Mouse (Mus musculus) gastrocnemius, adult 2 months (tissue): ENCODE results near the gene Fdxacb1. TPM values are rescaled to one million over a fixed set of nuclear protein-coding genes. Genes with fewer than 3 reads are reported as not detected.
A peak's percentile ranks its signal among the peaks of the same experiment; 100 is the strongest.

ENCODE experiments used
- DNase-seq: peaks from one replicate; pipeline ENCODE4 v3.0.0; 2022
- H3K27ac ChIP-seq: fragments of 200-600 bp; 2 replicates; pipeline ENCODE4 v1.8.1; 2022; ENCODE audit warnings: mild to moderate bottlenecking
- H3K4me3 ChIP-seq: fragments of 200-600 bp; 2 replicates; pipeline ENCODE4 v1.8.1; 2022; ENCODE audit warnings: mild to moderate bottlenecking, moderate library complexity
- CTCF ChIP-seq: fragments of 200-600 bp; IDR thresholded peaks from 2 replicates; pipeline ENCODE4 v1.8.1; 2022; ENCODE audit warnings: antibody characterized with exemption, mild to moderate bottlenecking, moderate library complexity
- intact Hi-C: fragments of 180-260 bp; cut with DNase I; formaldehyde crosslinking; loops from one replicate; pipeline ENCODE4 v1.15.1; 2025
- long read RNA-seq, 2 experiments: library from polyadenylated mRNA; stranded (forward); transcript quantifications; one replicate each; pipeline ENCODE4 v2.0.0; 2021
- total RNA-seq, 2 experiments: library from RNA; stranded (reverse); gene quantifications; 2 replicates each; pipeline ENCODE4 v1.2.3; 2021

Fdxacb1 gene
- 1 to 10 TPM; 3.4 to 3.9 TPM for total RNA-seq
- long read RNA-seq, experiment 1, transcript Fdxacb1-201 (5 exons, 2,658 nt): major isoform, 7 of 9 reads
- long read RNA-seq, experiment 1, partial matches to known transcripts: 0 of 9 reads
- long read RNA-seq, experiment 1, other reads (novel, unspliced or antisense): 0 of 9 reads
- long read RNA-seq, experiment 2, transcript Fdxacb1-201 (5 exons, 2,658 nt): major isoform, 8 of 9 reads
- long read RNA-seq, experiment 2, partial matches to known transcripts: 0 of 9 reads
- long read RNA-seq, experiment 2, other reads (novel, unspliced or antisense): 1 of 9 reads

DNA sequence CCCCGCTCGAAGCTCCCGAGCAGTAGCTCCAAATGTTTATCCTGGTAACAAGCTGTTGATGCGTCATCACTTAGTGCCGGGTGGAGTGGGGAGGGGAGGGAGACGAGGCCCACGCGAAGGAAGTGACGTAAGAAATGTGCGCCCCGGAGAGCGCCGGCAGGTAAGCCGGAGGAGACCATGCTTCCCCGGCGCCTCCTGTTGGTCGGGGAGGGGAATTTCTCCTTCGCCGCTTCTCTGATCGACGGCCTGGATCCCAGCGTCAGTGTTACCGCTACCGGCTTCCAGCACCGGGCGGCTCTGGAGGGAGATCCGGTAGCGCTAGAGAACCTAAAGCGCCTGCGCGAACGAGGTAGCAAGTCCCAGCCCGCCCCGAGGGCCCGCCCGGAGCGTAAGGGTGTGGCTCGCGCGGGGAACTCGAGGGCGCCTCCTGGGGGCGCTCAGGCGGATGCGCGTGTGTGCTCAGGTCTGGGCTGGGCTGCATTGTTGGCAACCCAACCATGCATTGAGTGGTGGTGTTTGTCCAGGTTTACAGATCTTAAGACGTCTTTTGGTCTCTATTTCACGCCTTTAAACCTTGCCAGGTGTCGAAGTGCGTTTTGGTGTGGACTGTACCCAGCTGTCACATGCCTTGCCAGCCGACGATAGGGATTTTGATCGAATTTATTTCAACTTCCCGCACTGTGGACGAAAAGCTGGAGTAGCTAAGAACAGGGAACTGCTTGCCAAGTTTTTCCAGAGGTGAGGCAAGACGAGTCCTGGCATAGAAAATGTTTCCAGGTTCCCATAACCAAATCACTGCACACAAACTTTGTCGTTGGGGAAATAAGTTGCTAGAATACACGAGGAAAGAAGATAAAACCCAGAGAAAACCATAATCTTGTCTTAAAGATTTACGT lies at the start of gene Fdxacb1:
Fdxacb1 (plus strand) TSS at position 130 of the 896 bp plus-strand sequence.
- Histone ChIP-seq H3K27ac (peak within 1 kb of the TSS; percentile 98), H3K4me3 (peak within 1 kb of the TSS; percentile 77)
- intact Hi-C loops: loop anchor here (2.0 kb wide), 2 partner anchors 16 to 60 kb away; partner anchors contain the start of gene Hspb2
- TF ChIP-seq CTCF: no peak; the same call in 1 of the 2 replicates
- DNase-seq: peak; percentile 98

DNA sequence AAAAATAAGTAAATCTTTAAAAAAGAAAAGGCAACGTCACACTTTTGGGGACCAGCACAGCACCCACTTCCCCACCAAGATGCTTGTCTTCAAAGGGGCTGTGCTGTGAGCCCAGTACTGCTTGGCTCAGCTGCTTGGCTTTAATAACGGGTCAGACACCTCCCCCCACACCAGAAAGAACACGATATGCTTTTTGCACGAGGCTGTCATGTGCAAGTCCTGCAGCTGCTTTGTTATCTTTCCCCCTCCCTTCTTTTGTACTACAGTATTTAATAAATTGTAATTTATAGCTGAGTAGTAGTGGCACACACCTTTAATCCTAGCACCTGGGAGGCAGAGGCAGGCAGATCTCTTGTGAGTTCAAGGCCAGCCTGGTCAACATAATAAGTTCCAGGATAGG lies 49.2 kb upstream of the Fdxacb1 start:
- intact Hi-C loops: no loop called here
- Histone ChIP-seq H3K27ac (no peak overlapping the region), H3K4me3 (no peak overlapping the region)
- TF ChIP-seq CTCF: no peak
- DNase-seq: no peak

DNA sequence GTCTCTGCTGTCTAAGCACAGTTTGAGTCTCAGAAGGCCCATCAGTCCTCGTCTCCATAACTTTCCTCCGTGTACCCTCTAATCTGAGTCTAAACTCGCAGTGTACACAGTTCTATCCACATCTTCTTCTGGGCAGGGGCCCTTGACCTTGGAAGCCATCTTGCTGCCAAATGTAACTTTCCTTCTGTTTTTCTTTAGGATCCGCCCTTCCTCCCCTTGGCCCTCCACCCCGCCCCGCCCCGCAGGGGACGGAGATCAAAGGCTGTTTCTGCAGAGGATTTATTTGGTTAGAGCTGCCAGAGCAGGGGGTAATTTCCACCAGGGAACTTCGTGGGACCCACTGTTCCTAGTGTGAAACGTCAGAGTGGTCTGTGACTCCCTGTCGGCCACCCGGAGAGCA lies 47.0 kb upstream of the Fdxacb1 start:
- Histone ChIP-seq H3K4me3 (no peak overlapping the region), H3K27ac (no peak overlapping the region)
- TF ChIP-seq CTCF: no peak
- intact Hi-C loops: no loop called here
- DNase-seq: no peak

DNA sequence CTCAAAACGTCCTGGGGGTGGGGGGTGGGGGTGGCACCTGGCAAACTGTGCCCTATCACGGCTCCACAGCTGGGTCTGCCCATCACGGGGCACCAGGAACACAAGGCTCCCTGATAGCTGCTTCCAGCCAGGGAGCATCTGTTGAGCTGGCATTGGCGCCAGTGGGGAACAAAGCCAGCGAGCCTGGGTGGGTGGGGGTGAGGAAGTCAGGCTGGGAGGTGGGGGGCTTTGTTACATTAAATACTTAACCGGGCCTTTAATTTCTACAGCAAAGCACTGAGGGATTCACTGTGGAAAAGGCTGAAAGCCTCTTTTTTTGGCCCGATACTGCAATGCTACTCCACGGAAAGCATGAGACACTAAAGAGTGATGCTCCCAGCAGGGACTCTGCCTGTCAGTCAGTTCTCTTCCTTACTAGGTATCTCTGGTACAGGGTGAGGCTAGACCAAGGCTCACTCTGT lies 45.6 kb upstream of the Fdxacb1 start:
- intact Hi-C loops: no loop called here
- peak; percentile 60 for DNase-seq
- Histone ChIP-seq H3K27ac (peak overlapping the region; percentile 75; the same call in 1 of the 2 replicates), H3K4me3 (no peak overlapping the region)
- no peak for TF ChIP-seq CTCF

DNA sequence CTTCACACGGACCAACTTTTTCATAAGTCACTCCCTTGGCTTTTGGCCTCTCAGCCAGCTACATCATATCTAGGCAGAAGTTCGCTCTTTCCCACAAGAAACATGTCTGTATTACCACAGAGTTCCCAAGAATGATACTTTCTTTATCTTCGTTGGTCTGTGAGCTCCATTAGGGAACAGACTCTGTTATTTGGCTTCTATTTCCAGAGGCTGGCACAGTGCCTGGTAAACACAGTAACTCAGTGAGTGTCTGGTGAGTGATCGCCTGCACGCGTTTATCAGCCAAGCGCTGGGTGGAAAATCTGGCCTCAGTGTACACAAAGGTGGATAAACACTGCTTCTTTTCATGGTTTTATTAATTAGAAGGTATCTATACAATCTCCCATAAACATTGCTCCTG lies 44.6 kb upstream of the Fdxacb1 start:
- Histone ChIP-seq H3K4me3 (peak overlapping the region; percentile 28), H3K27ac (peak overlapping the region; percentile 75)
- no peak for TF ChIP-seq CTCF
- DNase-seq: peak; percentile 77
- intact Hi-C loops: no loop called here

DNA sequence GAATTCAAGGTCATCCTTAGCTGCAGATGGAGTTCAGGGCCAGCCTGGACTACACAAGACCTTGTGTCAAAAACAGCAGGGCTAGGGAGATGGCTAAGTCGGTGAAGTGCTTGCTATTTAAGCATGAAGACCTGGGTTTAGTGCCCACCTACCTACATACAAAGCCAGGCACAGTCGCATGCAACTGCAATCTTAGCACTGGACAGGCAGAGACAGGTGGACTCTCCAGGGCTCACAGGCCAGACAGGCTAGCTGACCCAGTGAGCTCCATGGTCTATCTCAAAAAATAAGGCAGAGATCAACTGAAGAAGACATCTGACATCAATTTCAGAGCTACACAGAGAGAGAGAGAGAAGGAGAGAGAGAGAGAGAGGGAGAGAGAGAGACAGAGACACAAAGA lies 43.9 kb upstream of the Fdxacb1 start:
- Histone ChIP-seq H3K4me3 (no peak overlapping the region), H3K27ac (peak overlapping the region; percentile 75; the same call in 1 of the 2 replicates)
- DNase-seq: no peak
- no peak for TF ChIP-seq CTCF
- intact Hi-C loops: no loop called here

DNA sequence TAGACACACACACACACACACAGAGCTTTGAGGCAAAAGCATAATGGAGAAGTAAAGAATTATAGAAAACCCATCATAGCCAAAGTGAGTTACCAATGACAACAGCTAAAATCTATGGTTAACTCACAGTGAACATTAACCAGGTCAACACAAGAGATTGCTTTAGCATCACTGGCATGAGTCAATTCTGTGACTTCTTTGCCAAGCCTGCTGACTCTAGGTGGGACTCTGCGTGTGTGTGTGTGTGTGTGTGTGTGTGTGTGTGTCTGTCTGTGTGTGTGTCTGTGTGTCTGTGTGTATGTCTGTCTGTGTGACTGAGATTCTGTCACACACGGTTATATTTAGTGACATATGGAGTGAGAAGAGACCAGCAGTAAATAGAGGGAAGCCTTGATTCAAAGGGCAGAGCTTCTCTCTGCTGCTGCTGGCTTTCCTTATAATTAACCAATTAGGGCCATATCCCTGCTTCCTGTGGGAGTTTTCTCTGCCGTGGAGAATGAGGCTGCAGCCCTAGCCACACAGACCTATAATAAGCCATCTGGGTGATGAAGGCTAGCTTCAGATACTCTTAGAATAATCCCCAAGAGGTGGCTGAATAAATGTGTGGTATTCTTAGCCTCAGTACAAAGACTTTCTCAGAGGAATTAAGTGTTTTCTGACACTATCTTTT lies 43.2 kb upstream of the Fdxacb1 start:
- intact Hi-C loops: no loop called here
- DNase-seq: no peak
- Histone ChIP-seq H3K4me3 (no peak overlapping the region), H3K27ac (peak overlapping the region; percentile 20; the same call in 1 of the 2 replicates)
- no peak for TF ChIP-seq CTCF

DNA sequence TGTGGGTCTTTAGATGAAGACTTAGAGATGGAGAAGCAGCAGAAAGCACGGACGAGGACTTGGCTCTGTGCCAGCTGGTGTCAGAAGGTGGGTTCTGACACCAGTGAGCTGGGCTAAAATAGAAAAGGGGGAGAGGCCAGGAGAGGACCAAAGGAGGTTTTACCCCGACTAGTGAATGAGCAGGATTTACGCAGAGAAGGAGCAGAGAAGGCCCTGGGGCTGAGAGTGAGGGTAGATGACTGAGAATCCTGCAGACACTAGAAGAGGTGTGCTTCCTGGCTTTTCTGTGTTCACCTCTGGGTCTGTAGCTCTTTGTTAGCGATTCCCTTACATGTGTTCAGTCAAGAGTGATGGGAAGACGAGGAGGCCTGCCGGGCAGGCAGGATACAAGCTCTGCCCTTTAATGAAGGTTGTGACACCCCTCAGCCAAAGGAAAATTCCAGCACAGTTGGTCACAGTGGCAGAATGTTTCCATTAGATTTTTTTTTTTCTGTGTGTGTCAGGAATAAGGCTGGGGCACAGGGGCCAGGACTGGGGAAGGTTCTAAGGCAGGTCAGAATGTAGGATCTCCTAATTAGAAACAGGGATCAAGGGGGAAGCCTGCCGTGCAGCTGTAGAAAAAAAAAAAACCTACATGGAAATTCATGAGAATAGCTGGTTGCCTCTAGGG lies 42.0 kb upstream of the Fdxacb1 start:
- H3K4me3 ChIP-seq: no peak overlapping the region
- intact Hi-C loops: no loop called here
- no peak for TF ChIP-seq CTCF

DNA sequence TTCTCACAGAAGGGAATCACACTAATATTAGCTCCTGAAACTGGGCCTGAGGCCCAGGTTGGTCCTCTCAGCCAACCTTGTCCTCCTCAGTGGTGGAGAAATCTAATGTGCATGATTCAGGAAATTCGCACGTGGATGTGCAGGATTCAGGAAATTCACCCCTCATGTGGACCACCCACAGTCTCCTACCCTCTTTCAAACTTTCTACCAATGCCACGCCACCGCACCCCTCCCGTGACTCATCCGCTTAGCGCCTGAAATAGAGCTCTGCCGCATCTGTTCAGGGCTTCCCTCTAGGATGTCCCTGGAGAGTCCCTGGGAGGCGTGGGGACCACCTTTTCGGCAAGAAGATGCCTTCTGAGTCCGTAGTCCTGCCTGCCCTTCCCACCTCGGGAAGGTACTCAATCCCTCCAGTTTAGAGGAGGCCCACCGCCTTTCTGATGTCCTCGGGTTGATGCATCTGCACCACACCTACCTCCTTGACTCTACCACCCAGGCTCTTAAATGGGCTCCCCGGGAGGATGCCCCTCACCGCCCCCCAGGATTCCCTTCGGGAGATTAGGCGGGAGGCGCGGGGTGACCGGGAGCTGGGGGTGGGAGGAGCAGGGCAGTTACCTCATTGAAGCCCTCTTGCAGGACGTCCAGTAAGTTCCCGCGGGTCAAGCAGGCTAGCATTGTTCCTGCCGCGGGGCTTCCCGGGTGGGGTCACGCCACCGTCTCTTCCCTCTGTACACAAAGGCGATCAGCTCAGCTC lies 40.7 kb upstream of the Fdxacb1 start:
- DNase-seq: peak; percentile 50
- Histone ChIP-seq H3K27ac (peak overlapping the region; percentile 66), H3K4me3 (peak overlapping the region; percentile 84)
- TF ChIP-seq CTCF: no peak
- intact Hi-C loops: no loop called here

More for the DNA sequence above, 42.0 kb upstream of the Fdxacb1 start:
- DNase-seq: no peak
- peak overlapping the region; percentile 63 for H3K27ac ChIP-seq

DNA sequence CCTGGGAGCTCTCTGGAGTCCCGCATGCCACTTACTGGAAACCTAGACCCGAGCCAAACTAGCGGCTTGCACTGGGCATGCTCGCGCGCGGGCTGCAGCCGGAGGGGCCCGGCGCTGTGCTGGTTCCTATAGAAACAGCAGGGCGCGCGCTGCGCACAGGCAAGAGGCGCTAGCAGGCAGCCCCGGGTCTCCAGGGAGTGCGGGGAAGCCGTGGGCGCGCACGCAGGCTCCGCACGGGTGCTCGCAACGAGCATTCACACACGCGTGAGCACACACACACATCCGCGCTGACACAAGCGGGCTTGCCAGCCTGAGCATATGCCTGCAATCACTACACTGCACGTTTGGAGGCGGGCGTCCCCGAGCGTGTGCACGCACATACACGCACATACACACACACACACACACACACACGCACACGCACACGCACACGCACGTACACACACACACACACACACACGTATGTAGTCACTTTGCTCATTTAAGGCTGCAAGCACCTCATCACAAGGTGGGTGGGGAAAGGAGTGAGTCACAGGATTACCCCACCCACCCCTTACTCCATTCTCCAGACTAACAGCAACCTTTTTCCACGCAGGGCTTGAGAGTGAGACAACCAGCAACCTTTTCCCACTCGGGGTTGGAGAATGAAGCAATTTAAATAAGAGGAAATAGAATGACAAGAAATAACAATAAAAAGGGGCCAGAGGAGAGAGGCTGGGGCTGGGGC lies 39.9 kb upstream of the Fdxacb1 start:
- peak; percentile 77 for DNase-seq
- Histone ChIP-seq H3K27ac (peak overlapping the region; percentile 66), H3K4me3 (peak overlapping the region; percentile 84)
- intact Hi-C loops: no loop called here
- TF ChIP-seq CTCF: peak; percentile 18; the same call in 1 of the 2 replicates

DNA sequence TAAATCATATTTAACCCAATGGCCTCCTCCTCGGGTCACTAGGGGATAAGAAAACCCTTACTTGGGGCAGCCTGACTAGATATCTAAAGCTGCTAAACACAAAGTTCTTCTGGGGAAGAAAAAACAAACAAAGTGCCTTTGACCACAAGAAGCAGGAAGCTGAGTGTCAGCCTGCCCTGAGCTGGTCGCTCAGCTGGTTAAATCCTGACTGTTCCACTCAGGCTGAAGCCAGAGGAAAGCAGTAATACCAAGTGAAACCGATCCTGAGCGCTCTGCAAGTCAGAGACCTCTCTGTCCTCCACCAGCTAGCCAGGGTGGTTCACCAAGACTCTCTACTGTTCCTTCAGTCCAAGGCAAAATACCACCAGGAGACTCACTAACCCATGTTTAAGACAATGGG lies 38.4 kb upstream of the Fdxacb1 start:
- no peak for TF ChIP-seq CTCF
- no peak overlapping the region for H3K4me3 ChIP-seq
- DNase-seq: no peak
- H3K27ac ChIP-seq: no peak overlapping the region
- intact Hi-C loops: no loop called here
